Mouse (Mus musculus) heart, postnatal 14 days (tissue): ENCODE results near the gene Noct. TPM values are rescaled to one million over a fixed set of nuclear protein-coding genes. Genes with fewer than 3 reads are reported as not detected.

Experiments
- DNase-seq, 2 experiments: peaks; one replicate each; pipeline ENCODE4 v3.0.0; 2021 to 2022
- intact Hi-C: fragments of 180-260 bp; cut with DNase I; formaldehyde crosslinking; loops from one replicate; pipeline ENCODE4 v1.15.1; 2025
- total RNA-seq, 2 experiments: library from RNA; stranded (reverse); gene quantifications; 2 replicates each; pipeline ENCODE4 v1.2.3; 2021

Gene Noct
- total RNA-seq, 2 experiments from 2014 or later, result 53.9 to 68.6 TPM

DNA sequence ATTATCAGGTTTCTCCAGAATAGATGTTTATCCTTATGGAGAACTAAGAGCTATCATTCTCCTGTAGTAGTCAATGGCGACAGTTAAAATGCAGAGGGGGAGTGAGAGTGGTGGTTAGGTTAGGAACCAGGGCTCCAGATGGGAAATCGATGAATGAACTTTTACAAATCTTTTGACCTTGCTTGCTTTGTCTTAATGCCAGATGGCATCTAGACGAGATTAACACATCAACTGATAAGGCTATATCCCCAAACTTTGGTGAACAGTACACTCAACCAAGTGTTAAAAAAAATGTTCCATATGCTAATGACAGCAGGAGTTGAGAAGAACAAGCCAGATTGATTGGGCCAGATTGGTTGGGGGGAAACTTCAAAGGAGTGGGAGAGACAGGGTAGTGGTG, 5.0 kb downstream of the Noct start:
- DNase-seq, result no peak
- intact Hi-C loops, result no loop called here

DNA sequence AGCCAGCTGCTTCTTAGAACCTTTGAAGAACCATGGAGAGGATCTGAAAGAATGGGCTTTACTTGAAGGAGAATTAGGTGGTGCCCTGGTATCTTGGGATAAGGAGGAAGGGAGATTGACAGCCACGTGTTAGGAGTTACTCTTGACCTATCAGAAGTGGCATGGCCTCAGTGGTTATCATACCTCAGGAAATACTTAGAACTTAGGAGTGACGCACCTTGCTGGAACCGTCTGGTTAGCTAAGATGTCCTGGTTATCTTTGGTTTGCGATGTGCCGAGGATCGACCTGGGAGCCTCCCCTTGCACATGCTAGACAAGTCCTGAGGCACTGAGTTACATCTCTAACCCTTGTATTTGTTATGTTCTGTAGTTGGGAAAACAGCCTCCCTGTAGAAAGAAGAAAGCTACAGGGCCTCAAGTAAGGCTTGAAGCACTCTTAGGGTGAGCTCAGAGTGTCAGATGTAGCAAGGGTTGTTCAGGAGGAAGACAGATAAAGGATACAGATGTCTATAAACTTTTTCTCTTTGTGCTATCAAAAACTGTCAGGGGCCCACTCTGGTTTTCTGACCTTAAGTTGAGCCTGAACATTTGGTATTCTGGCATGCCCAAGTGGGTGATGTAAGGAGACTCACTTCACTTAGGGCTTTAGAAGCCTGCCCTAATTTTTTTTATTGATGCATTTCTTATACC, 6.0 kb downstream of the Noct start:
- no peak for DNase-seq
- intact Hi-C loops, result loop anchor here (5.0 kb wide), 2 partner anchors 52 to 137 kb away; no protein-coding TSS in a partner anchor

DNA sequence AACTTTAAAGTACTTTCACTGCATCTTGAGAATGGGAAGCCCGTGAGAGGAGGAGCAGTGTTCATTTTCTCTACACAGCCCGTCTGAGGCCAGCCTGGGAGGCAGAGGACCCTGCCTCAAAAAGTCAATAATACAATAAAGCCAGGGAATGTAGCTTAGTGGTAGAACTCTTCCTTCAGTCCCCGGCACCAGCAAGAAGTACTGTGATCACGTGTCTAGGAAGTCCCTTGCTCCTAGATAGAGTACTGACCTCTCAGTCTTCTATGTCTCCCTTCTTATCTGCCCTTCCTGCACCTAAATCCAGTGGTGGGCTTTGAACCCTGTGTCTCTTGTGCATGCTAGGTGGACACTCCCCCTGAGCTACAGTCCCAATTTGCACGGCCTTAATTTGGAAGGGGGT, 6.6 kb downstream of the Noct start:
- intact Hi-C loops, result loop anchor here (5.0 kb wide), 2 partner anchors 51 to 136 kb away; no protein-coding TSS in a partner anchor
- no peak for DNase-seq

DNA sequence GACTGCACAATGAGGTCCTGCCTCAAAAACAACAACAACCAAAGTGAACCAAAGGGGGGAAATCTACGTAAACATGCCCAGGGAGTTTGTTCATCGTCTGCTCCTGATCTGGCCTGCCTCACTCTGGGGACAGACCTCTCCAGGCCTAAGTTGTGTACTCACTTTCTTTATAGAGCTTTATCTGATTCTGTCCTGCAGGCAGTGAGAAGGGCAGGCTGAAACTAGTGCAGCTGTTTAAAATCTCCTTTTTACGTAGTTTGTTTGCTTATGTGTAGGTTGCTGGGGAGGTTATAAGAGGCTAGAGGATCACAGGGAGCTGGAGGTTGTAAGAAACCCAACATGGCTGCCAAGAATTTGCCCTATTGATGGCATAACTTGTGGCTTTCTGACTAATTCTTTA, 7.3 kb downstream of the Noct start:
- no peak for DNase-seq
- intact Hi-C loops, result loop anchor here (5.0 kb wide), 2 partner anchors 51 to 136 kb away; no protein-coding TSS in a partner anchor

DNA sequence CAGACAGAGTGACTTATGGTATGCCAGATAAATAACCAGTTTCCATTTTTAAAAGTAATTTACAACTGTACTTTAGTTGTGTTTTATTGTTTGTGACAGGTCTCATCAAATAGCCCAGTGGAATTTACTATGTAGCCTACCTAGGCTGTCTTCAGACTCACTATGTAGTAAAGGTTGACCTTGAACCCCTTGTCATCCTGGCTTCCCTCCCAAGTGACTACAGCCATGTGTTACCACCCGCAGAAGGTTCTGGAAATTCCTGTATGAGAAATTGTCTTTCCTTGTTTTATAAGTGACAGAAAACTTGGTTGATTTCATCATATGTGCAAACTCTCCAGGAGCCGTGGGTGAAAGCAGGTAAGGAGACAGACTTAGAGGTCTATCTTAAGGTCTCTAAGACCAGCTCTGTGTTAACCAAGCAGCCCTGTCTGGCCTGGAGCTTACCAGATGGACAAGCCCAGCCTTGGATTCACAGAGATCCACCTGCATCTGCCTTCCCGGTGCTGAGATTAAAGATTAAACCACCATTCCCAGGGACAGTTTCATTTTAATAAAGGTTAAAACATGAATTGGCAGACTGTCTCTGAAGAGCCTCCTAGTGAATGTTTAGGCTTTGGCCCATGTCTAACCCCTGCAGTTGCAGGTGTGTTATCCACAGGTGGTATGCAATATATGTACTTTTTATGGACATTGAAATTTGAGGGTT, 8.1 kb downstream of the Noct start:
- no peak for DNase-seq
- intact Hi-C loops, result loop anchor here (5.0 kb wide), 2 partner anchors 50 to 135 kb away; no protein-coding TSS in a partner anchor

DNA sequence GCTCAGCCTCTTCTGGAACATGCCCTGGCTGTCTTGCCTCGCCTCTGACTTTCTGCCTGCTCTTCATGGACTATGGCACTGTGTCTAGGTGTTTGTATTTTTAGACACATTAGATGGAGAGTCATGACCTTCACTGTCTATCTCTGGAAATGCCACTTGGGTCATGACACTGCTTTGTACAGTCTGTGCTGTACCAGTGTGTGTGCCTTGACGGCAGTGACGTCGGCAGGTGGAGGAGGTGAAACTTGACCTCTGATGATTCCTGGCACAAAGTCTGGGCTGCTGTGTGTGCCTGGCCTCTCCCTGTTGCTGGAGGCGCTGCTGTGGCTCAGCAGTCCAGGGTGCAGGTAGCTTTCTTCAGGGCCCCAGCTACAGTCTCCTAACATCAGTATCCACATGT, 9.2 kb downstream of the Noct start:
- peak; percentile 52 to 67 for DNase-seq
- intact Hi-C loops, result loop anchor here (5.0 kb wide), 2 partner anchors 49 to 134 kb away; no protein-coding TSS in a partner anchor

DNA sequence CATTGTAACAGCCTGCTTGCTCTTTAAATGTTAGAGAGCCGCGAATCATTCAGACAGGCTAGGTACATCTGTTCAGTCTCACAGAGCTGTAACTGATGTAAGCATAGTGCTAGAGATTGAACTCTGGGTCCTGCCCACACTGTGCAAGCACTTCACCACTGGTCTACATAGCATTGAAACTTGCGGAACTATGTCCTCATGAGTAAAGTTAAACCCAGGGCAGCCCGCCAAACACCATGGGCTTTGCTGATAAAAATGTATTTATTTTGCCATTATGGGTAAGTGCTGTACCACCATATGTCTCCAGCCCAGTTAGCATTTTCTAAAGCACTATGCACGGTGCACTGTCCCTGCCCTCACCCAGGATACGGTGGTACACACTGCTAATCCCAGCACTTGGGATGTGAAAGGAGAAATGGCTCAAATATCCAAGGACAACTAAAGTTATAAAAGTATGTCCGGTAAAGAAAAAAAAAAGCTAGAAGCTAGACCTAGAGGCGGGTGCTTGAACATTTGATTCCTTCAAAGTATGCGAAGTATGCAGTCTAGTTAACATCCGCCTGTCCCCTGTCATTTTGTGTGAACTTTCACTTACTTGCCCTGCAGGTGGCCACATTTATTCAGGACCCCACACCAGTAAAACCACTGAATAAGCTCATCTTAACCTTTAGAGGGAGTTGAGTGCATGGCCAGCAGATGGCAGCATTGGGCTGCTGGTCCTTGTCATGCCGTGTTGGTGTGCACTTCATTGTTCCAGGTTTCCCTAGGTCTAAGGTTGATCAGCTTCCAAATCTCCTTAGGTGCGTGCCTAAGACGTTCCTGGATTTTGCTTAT, 9.9 kb downstream of the Noct start:
- peak; percentile 89 to 91 for DNase-seq

DNA sequence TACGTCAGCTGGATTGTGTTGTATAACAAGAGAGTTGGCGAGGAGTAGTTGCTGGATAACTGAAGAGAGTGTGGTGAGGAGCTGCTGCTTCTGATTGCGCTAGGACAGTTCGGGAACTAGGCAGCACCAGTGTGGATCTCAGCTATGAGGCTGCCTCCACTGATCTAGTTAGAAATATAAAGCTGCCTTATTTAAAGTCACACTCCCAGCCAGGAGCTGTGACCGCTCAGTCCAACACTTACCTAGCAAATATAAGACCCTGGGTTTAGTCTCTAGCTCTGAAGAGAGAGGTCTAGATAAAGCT, 10.5 kb downstream of the Noct start:
- intact Hi-C loops, result loop anchor here (5.0 kb wide), 4 partner anchors 48 to 173 kb away; partner anchors contain the start of gene Ndufc1
- DNase-seq, result no peak

More for the DNA sequence above, 9.9 kb downstream of the Noct start:
- intact Hi-C loops, result loop anchor here (5.0 kb wide), 2 partner anchors 48 to 133 kb away; no protein-coding TSS in a partner anchor

DNA sequence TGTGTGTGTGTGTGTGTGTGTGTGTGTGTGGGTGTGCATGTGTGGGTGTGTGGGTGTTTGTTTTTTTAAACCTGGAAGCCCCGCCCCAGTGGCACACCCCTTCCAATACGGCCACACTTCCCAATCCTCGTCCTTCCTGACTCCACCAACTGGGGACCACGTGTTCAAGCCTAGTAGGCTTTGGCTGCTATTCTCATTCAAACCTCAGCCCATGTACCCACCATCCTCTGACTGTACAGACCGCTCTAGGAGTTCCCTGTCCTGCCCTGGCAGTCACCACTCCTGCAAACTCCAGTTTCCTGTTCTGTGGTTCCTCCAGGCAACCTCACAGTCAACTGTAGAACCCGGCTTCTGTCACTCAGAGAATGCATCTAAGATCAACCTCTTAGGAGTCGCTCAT, 14.3 kb downstream of the Noct start:
- DNase-seq, result no peak
- intact Hi-C loops, result loop anchor here (5.0 kb wide), 2 partner anchors 114 to 169 kb away; partner anchors contain the start of gene Ndufc1

DNA sequence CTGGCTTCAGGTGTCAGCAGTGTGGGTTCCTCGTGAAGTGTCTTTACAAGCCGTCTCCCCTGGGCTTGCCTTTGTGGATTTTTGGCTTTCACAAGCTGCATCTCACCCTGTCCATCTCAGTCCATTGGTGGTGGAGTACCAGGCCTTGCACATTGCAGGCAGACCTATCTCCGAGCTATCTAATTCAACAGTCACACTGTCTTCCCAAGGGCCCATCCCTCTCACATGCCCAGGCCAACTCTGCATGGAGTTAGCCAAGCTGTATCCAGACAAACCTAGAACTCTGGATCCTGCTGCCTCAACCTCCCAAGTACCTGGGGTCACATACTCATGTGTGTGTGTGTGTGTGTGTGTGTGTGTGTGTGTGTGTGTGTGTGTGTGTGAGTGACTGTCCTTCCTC, 15.3 kb downstream of the Noct start:
- DNase-seq, result no peak
- intact Hi-C loops, result loop anchor here (5.0 kb wide), 2 partner anchors 113 to 168 kb away; partner anchors contain the start of gene Ndufc1

DNA sequence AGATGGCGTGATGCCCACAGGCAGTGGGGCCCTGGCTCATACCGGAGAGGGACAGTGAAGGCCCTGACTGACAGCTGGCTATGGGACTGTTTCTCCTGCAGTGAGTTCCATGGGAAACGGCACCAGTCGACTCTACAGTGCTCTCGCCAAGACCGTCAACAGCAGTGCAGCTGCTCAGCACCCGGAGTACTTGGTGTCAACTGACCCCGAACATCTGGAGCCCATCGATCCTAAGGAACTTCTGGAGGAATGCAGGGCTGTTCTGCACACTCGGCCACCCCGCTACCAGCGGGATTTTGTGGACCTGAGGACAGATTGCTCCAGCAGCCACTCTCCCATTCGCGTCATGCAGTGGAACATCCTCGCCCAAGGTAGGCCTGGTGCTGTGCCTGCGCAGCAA, 23.5 kb downstream of the Noct start:
- intact Hi-C loops, result no loop called here
- DNase-seq, result peak; percentile 39 to 51

DNA sequence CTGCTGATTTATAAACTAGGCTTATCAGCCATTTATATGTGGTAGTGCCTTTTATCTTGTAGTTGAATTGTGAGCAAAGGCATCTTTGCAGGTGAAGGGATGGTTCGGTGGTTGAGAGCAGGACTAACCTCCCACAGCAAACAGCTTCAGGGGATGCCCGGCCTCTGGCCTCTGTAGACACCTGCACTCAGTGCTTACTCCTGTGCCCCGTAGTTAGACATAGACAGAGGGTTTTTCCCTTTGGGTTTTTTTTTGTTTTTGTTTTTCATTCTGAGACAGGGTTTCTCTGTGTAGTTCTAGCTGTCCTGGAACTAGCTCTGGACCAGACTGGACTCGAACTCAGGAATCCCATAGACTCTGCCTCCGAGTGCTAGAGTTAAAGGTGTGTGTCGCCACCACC, 24.4 kb downstream of the Noct start:
- no peak for DNase-seq
- intact Hi-C loops, result no loop called here

DNA sequence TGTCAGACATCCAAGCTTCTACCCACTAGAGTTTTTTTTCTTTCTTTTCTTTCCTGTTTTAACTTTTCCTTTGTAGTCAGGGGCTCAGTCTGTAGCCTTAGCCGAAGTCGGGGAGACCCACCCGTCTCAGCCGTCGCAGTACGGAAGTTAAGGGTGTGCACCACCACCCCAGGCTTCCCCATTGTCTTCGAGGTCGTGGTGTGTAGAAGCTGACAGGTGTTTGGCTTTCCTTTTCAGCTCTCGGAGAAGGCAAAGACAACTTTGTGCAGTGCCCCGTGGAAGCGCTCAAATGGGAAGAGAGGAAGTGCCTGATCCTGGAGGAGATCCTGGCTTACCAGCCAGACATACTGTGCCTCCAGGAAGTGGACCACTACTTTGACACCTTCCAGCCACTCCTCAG, 25.2 kb downstream of the Noct start:
- DNase-seq, result no peak

DNA sequence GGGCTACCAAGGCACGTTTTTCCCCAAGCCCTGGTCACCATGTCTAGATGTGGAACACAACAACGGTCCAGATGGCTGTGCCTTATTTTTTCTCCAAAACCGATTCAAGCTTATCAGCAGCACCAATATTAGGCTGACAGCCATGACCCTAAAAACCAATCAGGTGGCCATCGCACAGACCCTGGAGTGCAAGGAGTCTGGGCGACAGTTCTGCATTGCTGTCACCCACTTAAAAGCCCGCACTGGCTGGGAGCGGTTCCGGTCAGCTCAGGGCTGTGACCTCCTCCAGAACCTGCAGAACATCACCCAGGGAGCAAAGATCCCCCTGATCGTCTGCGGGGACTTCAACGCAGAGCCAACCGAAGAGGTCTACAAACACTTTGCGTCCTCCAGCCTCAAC, 25.6 kb downstream of the Noct start:
- intact Hi-C loops, result no loop called here
- DNase-seq, result no peak

More for the DNA sequence above, 25.2 kb downstream of the Noct start:
- intact Hi-C loops, result no loop called here

DNA sequence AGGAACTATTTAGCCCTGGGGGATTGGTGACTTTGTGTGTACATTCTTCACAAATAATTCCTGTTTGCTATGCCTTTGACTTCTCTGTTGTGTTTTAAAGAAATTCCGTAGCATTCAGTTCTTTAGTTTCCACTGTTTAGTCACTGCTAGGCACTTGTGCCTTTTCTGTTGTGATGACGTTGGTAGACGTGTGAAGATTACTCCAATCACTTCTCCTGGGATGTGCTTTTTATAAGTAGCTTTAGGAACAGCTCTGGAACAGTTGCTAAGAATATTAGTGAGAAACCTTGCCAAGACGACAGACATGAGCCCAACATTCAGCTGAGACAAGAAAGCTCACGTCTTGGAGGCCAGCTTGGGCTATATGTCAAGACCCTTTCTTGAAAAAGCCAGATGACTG, 26.8 kb downstream of the Noct start:
- intact Hi-C loops, result no loop called here
- no peak for DNase-seq

DNA sequence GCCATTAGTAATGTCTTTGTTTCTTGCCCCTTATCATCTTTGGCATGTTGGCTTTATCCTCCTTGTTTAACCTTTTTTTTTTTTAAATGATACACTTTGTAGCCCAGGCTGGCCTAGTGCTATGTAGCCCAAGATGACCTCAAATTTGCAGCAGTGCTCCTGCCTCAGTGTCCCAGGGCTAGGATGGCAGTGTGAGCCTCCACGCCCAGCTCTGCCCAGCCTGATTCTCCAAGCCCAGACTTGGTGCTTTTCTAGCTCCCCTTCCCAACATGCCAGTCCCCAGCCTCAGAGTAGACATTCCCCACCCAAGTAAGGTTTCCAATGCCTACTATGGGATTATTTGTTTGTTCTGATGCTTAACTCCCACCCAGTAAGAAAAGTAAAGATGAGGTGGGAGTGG, 28.0 kb downstream of the Noct start:
- intact Hi-C loops, result no loop called here
- no peak for DNase-seq

DNA sequence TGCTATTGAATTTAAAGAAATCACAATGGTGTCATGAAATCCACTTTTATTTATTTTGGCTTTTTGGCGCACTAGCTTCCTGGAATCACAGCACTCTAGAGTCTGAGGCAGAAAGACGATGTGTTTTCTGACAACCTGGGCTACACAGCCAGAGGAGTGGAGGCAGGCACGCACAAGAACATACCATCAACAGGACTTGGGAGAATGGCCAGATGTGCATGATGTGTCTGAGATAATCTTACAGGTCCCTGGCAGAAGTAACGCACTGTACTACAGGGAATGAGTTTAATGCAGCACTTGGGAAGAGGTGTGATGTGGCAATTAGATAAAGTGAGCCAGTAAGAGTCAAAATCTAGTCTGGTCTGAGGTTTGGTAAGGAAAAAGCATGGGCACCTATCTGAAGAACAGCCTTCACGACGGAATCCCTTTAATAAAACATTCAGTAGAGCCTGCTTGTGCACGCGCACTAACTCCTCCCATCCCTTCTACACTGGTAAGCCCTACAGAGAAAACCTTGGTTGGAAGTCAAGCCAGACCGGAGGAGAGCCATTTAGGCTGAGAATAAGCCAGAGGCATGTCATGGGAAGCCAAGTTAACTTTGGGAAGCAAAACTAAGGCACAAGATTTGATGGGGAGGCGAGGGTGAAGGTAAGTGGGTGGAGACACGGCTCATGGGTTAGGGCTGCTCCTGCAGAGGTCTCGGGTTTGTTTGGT, 28.6 kb downstream of the Noct start:
- intact Hi-C loops, result no loop called here
- no peak for DNase-seq

DNA sequence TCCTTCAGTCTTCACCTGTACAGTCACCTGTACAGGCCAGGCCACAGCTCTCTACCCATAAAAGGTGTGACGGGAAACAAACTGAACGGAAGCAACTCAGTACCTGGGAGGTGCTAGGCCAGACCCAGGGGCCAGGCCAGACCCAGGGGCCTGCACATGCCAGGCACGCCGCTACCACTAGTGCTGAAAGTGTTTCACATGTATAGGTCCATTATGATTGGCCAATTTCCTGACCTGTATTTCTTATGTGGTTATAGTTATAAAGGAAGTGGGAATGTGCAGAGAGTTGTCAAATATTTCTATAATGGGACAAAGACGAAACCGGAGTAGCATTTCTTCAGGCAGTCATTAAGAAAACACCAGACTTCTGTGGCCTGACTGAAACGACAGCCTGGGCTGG, 30.5 kb downstream of the Noct start:
- intact Hi-C loops, result no loop called here
- DNase-seq, result no peak

DNA sequence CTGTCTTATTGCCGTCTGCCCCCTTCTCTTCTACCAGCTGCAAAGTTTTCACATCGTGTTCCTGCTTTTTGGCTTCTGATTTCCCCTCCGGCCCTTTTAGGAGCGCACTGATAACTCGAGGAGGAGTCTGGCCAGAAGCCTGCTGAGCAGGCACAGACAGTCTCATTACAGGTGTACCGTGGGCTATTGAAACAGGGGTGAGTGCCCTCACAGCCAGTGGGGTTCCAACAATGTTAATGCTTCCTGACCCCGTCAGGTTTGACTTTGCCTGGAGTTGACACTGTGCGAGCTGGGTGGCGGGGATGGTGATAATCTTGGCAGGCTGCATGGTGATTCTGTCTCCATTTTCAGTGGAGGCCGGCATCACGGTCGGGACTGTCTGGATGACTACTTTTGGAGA, 32.2 kb downstream of the Noct start:
- no peak for DNase-seq
- intact Hi-C loops, result no loop called here

DNA sequence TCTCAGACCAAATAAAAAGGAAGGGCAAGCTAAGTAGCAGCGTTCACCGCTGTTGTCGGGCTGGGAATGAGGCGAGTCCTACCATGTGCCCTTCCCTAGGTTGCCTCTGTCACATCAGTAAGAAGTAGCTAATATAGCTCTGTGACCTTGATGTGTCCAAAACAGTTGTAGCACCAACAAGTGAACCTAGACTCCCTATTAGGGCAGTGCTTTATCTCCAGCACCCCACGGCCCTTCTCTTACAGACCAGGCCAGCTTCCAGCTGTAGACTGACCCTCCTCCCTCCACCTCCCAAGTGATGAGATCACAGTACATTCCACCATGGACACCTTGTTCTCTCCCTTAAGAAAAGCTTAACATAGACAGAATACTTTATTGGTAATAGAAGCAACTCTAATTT, 33.8 kb downstream of the Noct start:
- no peak for DNase-seq
- intact Hi-C loops, result no loop called here
